Mouse (Mus musculus) C2C12 (cell line): ENCODE measurements around the gene Utrn.

Source experiments
- CEBPB ChIP-seq: IDR thresholded peaks from one replicate; pipeline ENCODE4 v1.6.1; 2011; ENCODE audit warnings: low read depth, mild to moderate bottlenecking, control low read depth, moderate library complexity
- CTCF ChIP-seq: IDR thresholded peaks from one replicate; pipeline ENCODE4 v1.5.1; 2011; ENCODE audit not compliant: control insufficient read depth, insufficient read depth, insufficient read length
- FOSL1 ChIP-seq: IDR thresholded peaks from one replicate; pipeline ENCODE4 v1.8.0; 2011; ENCODE audit warnings: mild to moderate bottlenecking, low read length; ENCODE audit not compliant: poor library complexity, insufficient read depth, severe bottlenecking
- MAX ChIP-seq: IDR thresholded peaks from one replicate; pipeline ENCODE4 v1.6.1; 2011; ENCODE audit warnings: mild to moderate bottlenecking, control low read depth
- MYOD1 ChIP-seq: IDR thresholded peaks from one replicate; pipeline ENCODE4 v1.6.1; 2011; ENCODE audit warnings: low read depth; ENCODE audit not compliant: control insufficient read depth, insufficient read length
- MYOG ChIP-seq: IDR thresholded peaks from one replicate; pipeline ENCODE4 v1.6.1; 2011; ENCODE audit not compliant: control insufficient read depth, insufficient read length; ENCODE audit errors: extremely low read depth
- USF1 ChIP-seq: IDR thresholded peaks from one replicate; pipeline ENCODE4 v1.6.1; 2011; ENCODE audit warnings: low read depth, mild to moderate bottlenecking, control low read depth, moderate library complexity

DNA sequence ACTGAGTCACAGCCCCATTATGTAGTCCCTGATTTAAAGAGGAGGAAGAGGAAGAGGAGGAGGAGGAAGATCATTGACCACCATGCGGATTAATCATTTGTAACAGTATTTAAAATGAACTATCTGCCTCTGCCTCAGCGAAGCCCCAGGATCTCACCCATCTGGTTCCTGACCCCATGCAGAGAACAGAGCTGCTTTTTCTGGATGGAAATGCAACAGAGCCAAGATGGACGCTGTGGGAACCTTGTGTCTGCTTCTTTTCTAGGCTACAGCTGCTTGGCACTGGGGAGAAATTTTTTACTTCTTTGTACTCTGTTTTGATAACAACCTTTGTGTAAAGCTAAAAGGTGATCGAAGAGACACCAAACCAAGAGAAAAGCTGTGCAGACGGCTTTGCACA lies 137.7 kb downstream of the Utrn start:
- TF ChIP-seq MYOD1 (no peak), CTCF (no peak), MAX (no peak), CEBPB (no peak), USF1 (no peak), MYOG (no peak), FOSL1 (no peak)
